Mouse (Mus musculus) liver, adult 2 months (tissue): ENCODE measurements around the gene 6030452D12Rik.

Source experiments
- CTCF ChIP-seq: fragments of 200-500 bp; IDR thresholded peaks from 2 replicates; pipeline ENCODE4 v1.5.1; 2011; ENCODE audit warnings: low read depth, low read length, control low read depth
- POLR2A ChIP-seq: fragments of 200-500 bp; IDR thresholded peaks from 2 replicates; pipeline ENCODE4 v1.6.1; 2011; ENCODE audit warnings: low read length, control low read depth; ENCODE audit not compliant: insufficient read depth; ENCODE audit errors: extremely low read depth

DNA sequence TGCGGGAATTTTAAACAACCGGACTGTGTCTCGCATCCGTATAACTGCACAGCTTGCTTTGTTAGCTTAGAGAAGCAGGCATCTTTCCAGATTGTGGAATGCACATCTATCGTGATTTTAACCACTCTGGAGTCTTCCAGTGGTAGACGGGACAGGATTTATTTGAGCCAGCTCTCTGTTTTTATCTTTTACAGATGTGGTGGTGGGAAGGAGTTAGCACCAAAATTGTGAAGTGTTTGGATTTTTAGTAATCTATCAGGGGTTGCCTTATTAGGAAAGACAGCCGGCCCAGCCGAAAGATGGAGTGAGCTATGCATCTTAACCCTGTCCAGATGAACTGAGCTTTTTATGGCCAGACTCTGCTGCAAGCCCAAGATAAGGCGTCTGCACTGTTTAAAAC lies 21.5 kb downstream of the 6030452D12Rik start:
- TF ChIP-seq CTCF (no peak), POLR2A (no peak)
